Mouse (Mus musculus): ENCODE measurements around the gene 1700008O03Rik. TPM values are rescaled to one million over a fixed set of nuclear protein-coding genes. Genes with fewer than 3 reads are reported as not detected.

The 1700008O03Rik gene
- polyA plus RNA-seq, 1 experiment from 2014 or later = 1.4 TPM

GRCm38 (mm10) chr7:44405346-44406014 lies 19.9 kb upstream of the 1700008O03Rik start:
- Histone ChIP-seq H3K9me3 (no peaks in the 10 kb centered on the region), H3K4me1 (peaks cover 3% of the 10 kb centered on the region; the same call in 1 of the 2 replicates), H3K27ac (peak overlapping the region; percentile 55), H3K36me3 (no peaks in the 10 kb centered on the region), H3K4me3 (peak overlapping the region; percentile 32), H3K4me2 (peak overlapping the region; percentile 62), H3K27me3 (peaks cover 3% of the 10 kb centered on the region), H3K9ac (no peak overlapping the region)
- ATAC-seq (ENCODE audit: borderline replicate concordance, extremely low read depth, low FRiP score, low TSS enrichment) = peak; percentile 96
- WGBS = 2% methylated on average over 27 of the region's 27 CpGs

- no peak for ATAC-seq (ENCODE audit: borderline replicate concordance, extremely low read depth, low FRiP score, low TSS enrichment)
These were observed 16.1 kb upstream of the 1700008O03Rik start for GRCm38 (mm10) chr7:44401673-44402072.

GRCm38 (mm10) chr7:44398570-44398969 lies 12.9 kb upstream of the 1700008O03Rik start:
- Histone ChIP-seq H3K36me3 (no peaks in the 10 kb centered on the region), H3K4me2 (no peak overlapping the region), H3K9ac (no peak overlapping the region), H3K27ac (no peak overlapping the region), H3K4me1 (no peaks in the 10 kb centered on the region), H3K4me3 (no peak overlapping the region), H3K9me3 (no peaks in the 10 kb centered on the region), H3K27me3 (no peaks in the 10 kb centered on the region; the same call in 1 of the 2 replicates)
- 22% methylated on average over 3 of the region's 3 CpGs for WGBS
- ATAC-seq (ENCODE audit: borderline replicate concordance, extremely low read depth, low FRiP score, low TSS enrichment) = peak; percentile 56

More at GRCm38 (mm10) chr7:44401673-44402072, 16.1 kb upstream of the 1700008O03Rik start:
- Histone ChIP-seq H3K4me2 (no peak overlapping the region), H3K9ac (no peak overlapping the region), H3K27me3 (no peaks in the 10 kb centered on the region; the same call in 1 of the 2 replicates), H3K9me3 (no peaks in the 10 kb centered on the region), H3K4me3 (no peak overlapping the region), H3K36me3 (no peaks in the 10 kb centered on the region), H3K27ac (no peak overlapping the region), H3K4me1 (peaks cover 3% of the 10 kb centered on the region; the same call in 1 of the 2 replicates)
- WGBS = 63% methylated on average over 6 of the region's 6 CpGs

GRCm38 (mm10) chr7:44393284-44393683 lies 7.7 kb upstream of the 1700008O03Rik start:
- Histone ChIP-seq H3K36me3 (no peaks in the 10 kb centered on the region), H3K9me3 (no peaks in the 10 kb centered on the region), H3K27ac (no peak overlapping the region), H3K4me2 (no peak overlapping the region), H3K27me3 (no peaks in the 10 kb centered on the region), H3K4me3 (no peak overlapping the region), H3K4me1 (no peaks in the 10 kb centered on the region), H3K9ac (no peak overlapping the region)
- WGBS = 86% methylated on average over 17 of the region's 17 CpGs
- ATAC-seq (ENCODE audit: borderline replicate concordance, extremely low read depth, low FRiP score, low TSS enrichment) = no peak

- Histone ChIP-seq H3K36me3 (no peaks in the 10 kb centered on the region), H3K4me3 (no peak overlapping the region), H3K9ac (no peak overlapping the region), H3K27me3 (peaks cover 7% of the 10 kb centered on the region), H3K4me2 (no peak overlapping the region), H3K27ac (no peak overlapping the region), H3K9me3 (no peaks in the 10 kb centered on the region), H3K4me1 (no peaks in the 10 kb centered on the region)
- 81% methylated on average over 14 of the region's 14 CpGs for WGBS
- no peak for ATAC-seq (ENCODE audit: borderline replicate concordance, extremely low read depth, low FRiP score, low TSS enrichment)
These were observed 6.7 kb upstream of the 1700008O03Rik start for GRCm38 (mm10) chr7:44392341-44392740.

GRCm38 (mm10) chr7:44391831-44392230 lies 6.2 kb upstream of the 1700008O03Rik start:
- Histone ChIP-seq H3K27me3 (peaks cover 10% of the 10 kb centered on the region), H3K36me3 (no peaks in the 10 kb centered on the region), H3K27ac (no peak overlapping the region), H3K4me3 (no peak overlapping the region), H3K9ac (no peak overlapping the region), H3K9me3 (no peaks in the 10 kb centered on the region), H3K4me2 (no peak overlapping the region), H3K4me1 (no peaks in the 10 kb centered on the region)
- 78% methylated on average over 4 of the region's 4 CpGs for WGBS
- no peak for ATAC-seq (ENCODE audit: borderline replicate concordance, extremely low read depth, low FRiP score, low TSS enrichment)

GRCm38 (mm10) chr7:44384716-44385059 lies 932 bp downstream of the 1700008O03Rik start:
- H3K9me3 ChIP-seq = no peaks in the 10 kb centered on the region
- H3K4me1 ChIP-seq = peaks cover 2% of the 10 kb centered on the region; the same call in 1 of the 2 replicates
- H3K36me3 ChIP-seq = no peaks in the 10 kb centered on the region
- peak; percentile 62; the same call in 1 of the 2 replicates for ATAC-seq (ENCODE audit: borderline replicate concordance, extremely low read depth, low FRiP score, low TSS enrichment)
- no peak overlapping the region for H3K27ac ChIP-seq
- H3K9ac ChIP-seq = peak overlapping the region; percentile 1; the same call in 1 of the 2 replicates
- peak overlapping the region; percentile 50 for H3K4me3 ChIP-seq
- peaks cover 27% of the 10 kb centered on the region for H3K27me3 ChIP-seq
- peak overlapping the region; percentile 87 for H3K4me2 ChIP-seq
- 2% methylated on average over 17 of the region's 17 CpGs for WGBS

GRCm38 (mm10) chr7:44383980-44384715 lies 1.5 kb downstream of the 1700008O03Rik start, which contains the start of gene Syt3:
Gene Syt3, plus strand, starts transcription at chr7:44384102.
- whole genome bisulfite sequencing = under 1% methylated on average over 31 of the region's 33 CpGs

GRCm38 (mm10) chr7:44382541-44382940 lies 3.1 kb downstream of the 1700008O03Rik start:
- peaks cover 22% of the 10 kb centered on the region for H3K27me3 ChIP-seq
- no peak overlapping the region for H3K27ac ChIP-seq
- H3K4me3 ChIP-seq = no peak overlapping the region
- H3K4me1 ChIP-seq = peaks cover 9% of the 10 kb centered on the region
- H3K9ac ChIP-seq = no peak overlapping the region
- WGBS = 65% methylated on average over 12 of the region's 12 CpGs
- H3K36me3 ChIP-seq = no peaks in the 10 kb centered on the region
- no peaks in the 10 kb centered on the region for H3K9me3 ChIP-seq
- H3K4me2 ChIP-seq = no peak overlapping the region
- ATAC-seq (ENCODE audit: borderline replicate concordance, extremely low read depth, low FRiP score, low TSS enrichment) = no peak

More at GRCm38 (mm10) chr7:44383980-44384715, 1.5 kb downstream of the 1700008O03Rik start, which contains the start of gene Syt3:
- no peaks in the 10 kb centered on the region for H3K9me3 ChIP-seq
- no peaks in the 10 kb centered on the region for H3K36me3 ChIP-seq
- H3K9ac ChIP-seq = peak within 1 kb of the TSS; percentile 35
- H3K27me3 ChIP-seq = peaks cover 27% of the 10 kb centered on the region
- ATAC-seq (ENCODE audit: borderline replicate concordance, extremely low read depth, low FRiP score, low TSS enrichment) = peak; percentile 72
- peak within 1 kb of the TSS; percentile 87 for H3K4me2 ChIP-seq
- peaks cover 2% of the 10 kb centered on the region; the same call in 1 of the 2 replicates for H3K4me1 ChIP-seq
- no peak within 1 kb of the TSS for H3K27ac ChIP-seq
- H3K4me3 ChIP-seq = peak within 1 kb of the TSS; percentile 50

- Histone ChIP-seq H3K9me3 (no peaks in the 10 kb centered on the region), H3K9ac (no peak overlapping the region; the same call in 1 of the 2 replicates), H3K4me1 (peaks cover 14% of the 10 kb centered on the region), H3K27ac (no peak overlapping the region), H3K4me3 (no peak overlapping the region), H3K4me2 (no peak overlapping the region), H3K27me3 (peaks cover 3% of the 10 kb centered on the region; the same call in 1 of the 2 replicates), H3K36me3 (no peaks in the 10 kb centered on the region)
- 23% methylated on average over 4 of the region's 4 CpGs for WGBS
- peak; percentile 19 for ATAC-seq (ENCODE audit: borderline replicate concordance, extremely low read depth, low FRiP score, low TSS enrichment)
These were observed 7.3 kb downstream of the 1700008O03Rik start for GRCm38 (mm10) chr7:44378290-44378689.

- no peak overlapping the region for H3K4me3 ChIP-seq
- no peak for ATAC-seq (ENCODE audit: borderline replicate concordance, extremely low read depth, low FRiP score, low TSS enrichment)
- H3K9me3 ChIP-seq = no peaks in the 10 kb centered on the region
- 58% methylated on average over 3 of the region's 3 CpGs for WGBS
- H3K9ac ChIP-seq = no peak overlapping the region
- peaks cover 14% of the 10 kb centered on the region for H3K4me1 ChIP-seq
- H3K27ac ChIP-seq = no peak overlapping the region
- H3K4me2 ChIP-seq = no peak overlapping the region; the same call in 1 of the 2 replicates
- H3K27me3 ChIP-seq = no peaks in the 10 kb centered on the region; the same call in 1 of the 2 replicates
- no peaks in the 10 kb centered on the region for H3K36me3 ChIP-seq
These were observed 9.8 kb downstream of the 1700008O03Rik start for GRCm38 (mm10) chr7:44375793-44376192.

GRCm38 (mm10) chr7:44375207-44375606 lies 10.4 kb downstream of the 1700008O03Rik start:
- H3K27ac ChIP-seq = peak overlapping the region; percentile 84
- no peaks in the 10 kb centered on the region for H3K9me3 ChIP-seq
- peak overlapping the region; percentile 86 for H3K4me2 ChIP-seq
- peaks cover 1% of the 10 kb centered on the region; the same call in 1 of the 2 replicates for H3K27me3 ChIP-seq
- no peak overlapping the region for H3K9ac ChIP-seq
- H3K36me3 ChIP-seq = no peaks in the 10 kb centered on the region
- ATAC-seq (ENCODE audit: borderline replicate concordance, extremely low read depth, low FRiP score, low TSS enrichment) = no peak
- peak overlapping the region; percentile 59; the same call in 1 of the 2 replicates for H3K4me3 ChIP-seq
- WGBS = 19% methylated on average over 10 of the region's 10 CpGs
- peaks cover 14% of the 10 kb centered on the region for H3K4me1 ChIP-seq
